Mouse (Mus musculus): ENCODE data around the gene Depdc5.
"Not testable (repeated sequence)": the region's sequence is repeated elsewhere in the genome, so short reads cannot be mapped to it uniquely, and the experiment has no call there.

Depdc5 gene

GRCm38 (mm10) chr5:32863253-32864228 is at the start of gene Depdc5:
Depdc5 (plus strand) TSS chr5:32863701.
- DNase-seq (ENCODE audit: low read depth, low spot score): peak; percentile 89

GRCm38 (mm10) chr5:32815396-32815795 is 48.1 kb upstream of the Depdc5 start:
- no peak for DNase-seq (ENCODE audit: low read depth, low spot score)

- DNase-seq (ENCODE audit: low read depth, low spot score): no peak
Measured at GRCm38 (mm10) chr5:32820471-32820870, 43.0 kb upstream of the Depdc5 start.

GRCm38 (mm10) chr5:32827009-32827408 is 36.5 kb upstream of the Depdc5 start, which contains the start of gene Gm20671:
Gm20671 (minus strand) TSS chr5:32827109.
- no peak for DNase-seq (ENCODE audit: low read depth, low spot score)

- not testable (repeated sequence) for DNase-seq (ENCODE audit: low read depth, low spot score)
Measured at GRCm38 (mm10) chr5:32828766-32829165, 34.7 kb upstream of the Depdc5 start.

GRCm38 (mm10) chr5:32830054-32830453 is 33.4 kb upstream of the Depdc5 start:
- no peak for DNase-seq (ENCODE audit: low read depth, low spot score)

- no peak for DNase-seq (ENCODE audit: low read depth, low spot score)
Measured at GRCm38 (mm10) chr5:32834497-32834896, 29.0 kb upstream of the Depdc5 start.

GRCm38 (mm10) chr5:32836976-32837375 is 26.5 kb upstream of the Depdc5 start:
- no peak for DNase-seq (ENCODE audit: low read depth, low spot score)

- no peak for DNase-seq (ENCODE audit: low read depth, low spot score)
Measured at GRCm38 (mm10) chr5:32840029-32840428, 23.5 kb upstream of the Depdc5 start.

GRCm38 (mm10) chr5:32849178-32849577 is 14.3 kb upstream of the Depdc5 start:
- no peak for DNase-seq (ENCODE audit: low read depth, low spot score)

GRCm38 (mm10) chr5:32849580-32849979 is 13.9 kb upstream of the Depdc5 start:
- DNase-seq (ENCODE audit: low read depth, low spot score): not testable (repeated sequence)

GRCm38 (mm10) chr5:32852026-32852425 is 11.5 kb upstream of the Depdc5 start:
- no peak for DNase-seq (ENCODE audit: low read depth, low spot score)

- DNase-seq (ENCODE audit: low read depth, low spot score): peak; percentile 93
Measured at GRCm38 (mm10) chr5:32853731-32854507, 9.6 kb upstream of the Depdc5 start, which contains the start of gene Prr14l. Prr14l (minus strand) TSS chr5:32854256.

- DNase-seq (ENCODE audit: low read depth, low spot score): no peak
Measured at GRCm38 (mm10) chr5:32854818-32855217, 8.7 kb upstream of the Depdc5 start.

- DNase-seq (ENCODE audit: low read depth, low spot score): not testable (repeated sequence)
Measured at GRCm38 (mm10) chr5:32855274-32855673, 8.2 kb upstream of the Depdc5 start.

- DNase-seq (ENCODE audit: low read depth, low spot score): peak; percentile 40
Measured at GRCm38 (mm10) chr5:32857781-32858220, 5.7 kb upstream of the Depdc5 start.

GRCm38 (mm10) chr5:32861082-32861481 is 2.4 kb upstream of the Depdc5 start:
- no peak for DNase-seq (ENCODE audit: low read depth, low spot score)

GRCm38 (mm10) chr5:32862469-32863132 is 900 bp upstream of the Depdc5 start:
- no peak for DNase-seq (ENCODE audit: low read depth, low spot score)

- DNase-seq (ENCODE audit: low read depth, low spot score): no peak
Measured at GRCm38 (mm10) chr5:32869389-32870024, 6.0 kb downstream of the Depdc5 start.

GRCm38 (mm10) chr5:32872346-32872745 is 8.8 kb downstream of the Depdc5 start:
- no peak for DNase-seq (ENCODE audit: low read depth, low spot score)

- no peak for DNase-seq (ENCODE audit: low read depth, low spot score)
Measured at GRCm38 (mm10) chr5:32886739-32887138, 23.2 kb downstream of the Depdc5 start.
